Mouse (Mus musculus) midbrain, embryonic 15.5 days (tissue): ENCODE results near the gene Alpk1. TPM values are rescaled to one million over a fixed set of nuclear protein-coding genes. Genes with fewer than 3 reads are reported as not detected.
A peak's percentile ranks its signal among the peaks of the same experiment; 100 is the strongest.

Source experiments
- ATAC-seq: fragments of 200-750 bp; cut with Nextera tagmentation; replicated peaks from 2 replicates; pipeline ENCODE4 v1.8.0; 2017; ENCODE audit warnings: moderate TSS enrichment
- H3K27ac ChIP-seq: fragments of 300-500 bp; sonication (generic); 2 replicates; pipeline ENCODE4 v1.5.1; 2015; ENCODE audit warnings: mild to moderate bottlenecking, inconsistent platforms
- H3K27me3 ChIP-seq: fragments of 300-500 bp; sonication (generic); replicated peaks from 2 replicates; pipeline ENCODE4 v1.6.1; 2015; ENCODE audit warnings: inconsistent platforms
- H3K36me3 ChIP-seq: fragments of 300-500 bp; sonication (generic); replicated peaks from 2 replicates; pipeline ENCODE4 v1.6.1; 2015; ENCODE audit warnings: inconsistent platforms
- H3K4me1 ChIP-seq: fragments of 300-500 bp; sonication (generic); 2 replicates; pipeline ENCODE4 v1.6.1; 2015; ENCODE audit warnings: inconsistent platforms
- H3K4me2 ChIP-seq: fragments of 300-500 bp; sonication (generic); 2 replicates; pipeline ENCODE4 v1.6.1; 2015; ENCODE audit warnings: inconsistent platforms, mild to moderate bottlenecking, moderate library complexity
- H3K4me3 ChIP-seq: fragments of 300-500 bp; sonication (generic); 2 replicates; pipeline ENCODE4 v1.5.1; 2015; ENCODE audit warnings: mild to moderate bottlenecking, inconsistent platforms
- H3K9ac ChIP-seq: fragments of 300-500 bp; sonication (generic); 2 replicates; pipeline ENCODE4 v1.6.1; 2015; ENCODE audit warnings: mild to moderate bottlenecking, inconsistent platforms
- H3K9me3 ChIP-seq: fragments of 300-500 bp; sonication (generic); 2 replicates; pipeline ENCODE4 v1.6.1; 2016; ENCODE audit warnings: inconsistent platforms
- WGBS: fragments of 180-500 bp; shearing (Covaris S2); methylation state at CpG from one replicate; pipeline ENCODE4 v1.1.7; 2015; ENCODE audit warnings: mixed read lengths; 5-methylcytosine and 5-hydroxymethylcytosine counted together
- polyA plus RNA-seq: library from polyadenylated mRNA; unstranded; fragments of >200 nt; fragmentation: Nextera tagmentation; extraction: Ambion mirVana; gene quantifications from 2 replicates; pipeline ENCODE4 v1.2.1, GENCODE M21; 2015

Gene Alpk1
- polyA plus RNA-seq, 1 experiment from 2014 or later = 0.45 TPM

DNA sequence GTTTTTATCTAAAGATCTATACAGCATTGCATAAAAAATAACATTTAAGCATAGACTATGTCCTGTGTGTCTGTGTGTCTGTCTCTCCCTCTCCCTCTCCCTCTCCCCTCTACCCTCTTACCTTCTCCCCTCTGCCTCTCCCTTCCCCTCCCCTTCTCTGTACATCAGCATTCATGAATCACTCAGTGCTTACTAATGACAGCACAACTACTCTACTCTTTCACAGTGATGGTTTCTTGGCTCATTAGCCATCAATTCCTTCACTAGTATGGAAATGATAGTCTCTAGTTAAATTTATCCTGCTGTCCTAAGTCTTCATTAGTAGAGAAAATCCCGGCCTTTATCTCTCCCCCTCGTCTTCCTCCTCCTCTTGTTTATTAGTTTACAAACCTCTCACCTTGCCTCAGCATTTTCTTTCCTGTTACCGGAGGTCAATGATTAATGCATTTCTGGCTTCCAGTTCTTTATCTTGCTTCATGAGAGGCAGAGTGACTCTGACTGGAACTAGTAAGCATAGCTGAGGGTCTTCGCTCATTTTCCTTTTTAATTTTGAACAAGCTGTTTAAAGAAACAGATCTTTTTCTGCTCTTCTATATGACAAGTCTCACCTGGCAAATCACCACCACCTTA lies 79.0 kb downstream of the Alpk1 start:
- no peak overlapping the region for H3K4me2 ChIP-seq
- no peak overlapping the region for H3K4me3 ChIP-seq
- no peak overlapping the region for H3K27ac ChIP-seq
- WGBS = 67% methylated on average over 4 of the region's 4 CpGs
- H3K9ac ChIP-seq = no peak overlapping the region
- H3K36me3 ChIP-seq = no peaks in the 10 kb centered on the region
- no peak for ATAC-seq
- H3K9me3 ChIP-seq = no peaks in the 10 kb centered on the region
- H3K4me1 ChIP-seq = peaks cover 14% of the 10 kb centered on the region
- H3K27me3 ChIP-seq = peaks cover 10% of the 10 kb centered on the region

DNA sequence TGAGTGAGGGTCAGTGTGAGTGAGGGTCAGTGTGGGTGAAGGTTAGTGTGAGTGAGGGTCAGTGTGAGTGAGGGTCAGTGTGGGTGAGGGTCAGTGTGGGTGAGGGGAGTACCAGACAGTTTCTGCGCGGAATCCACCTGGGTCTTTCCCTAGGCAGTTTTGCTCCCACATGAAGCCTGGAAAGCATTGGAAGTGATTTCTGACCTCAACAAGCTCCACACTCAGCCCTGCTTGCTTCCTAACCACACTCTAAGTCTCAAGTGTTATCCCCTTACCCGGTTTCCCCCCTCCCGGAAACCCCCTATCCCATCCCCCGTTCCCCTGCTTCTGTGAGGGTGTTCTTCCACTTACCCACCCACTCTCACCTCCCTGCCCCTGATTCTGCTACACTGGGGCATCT lies 81.7 kb downstream of the Alpk1 start:
- H3K4me1 ChIP-seq = peaks cover 12% of the 10 kb centered on the region
- H3K9me3 ChIP-seq = no peaks in the 10 kb centered on the region
- no peak overlapping the region for H3K4me2 ChIP-seq
- 88% methylated on average over 5 of the region's 5 CpGs for WGBS
- ATAC-seq = no peak
- H3K27ac ChIP-seq = no peak overlapping the region
- peaks cover 24% of the 10 kb centered on the region for H3K27me3 ChIP-seq
- no peak overlapping the region for H3K4me3 ChIP-seq
- H3K9ac ChIP-seq = no peak overlapping the region
- no peaks in the 10 kb centered on the region for H3K36me3 ChIP-seq

DNA sequence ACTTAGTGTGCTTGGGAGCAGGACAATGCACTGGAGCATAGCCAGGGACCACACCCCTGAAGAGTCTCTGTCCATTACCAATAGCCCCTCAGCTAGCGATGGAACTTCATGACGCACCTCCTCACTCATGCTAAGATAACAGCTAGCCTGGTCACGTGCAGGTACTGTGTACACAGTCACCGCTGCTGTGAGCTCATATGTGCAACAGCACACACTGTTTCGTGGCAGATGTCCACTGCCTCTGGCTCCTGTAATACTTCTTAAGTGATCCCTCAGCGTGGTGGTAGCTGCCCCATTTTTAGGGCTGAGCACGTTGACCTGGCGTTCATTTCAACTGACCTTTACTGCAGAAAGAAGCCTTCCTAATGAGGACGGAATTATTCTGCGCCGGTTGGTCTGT lies 83.8 kb downstream of the Alpk1 start:
- Histone ChIP-seq H3K4me3 (no peak overlapping the region), H3K9ac (no peak overlapping the region), H3K4me2 (no peak overlapping the region), H3K27ac (no peak overlapping the region), H3K9me3 (no peaks in the 10 kb centered on the region), H3K36me3 (no peaks in the 10 kb centered on the region), H3K4me1 (peaks cover 12% of the 10 kb centered on the region), H3K27me3 (peaks cover 24% of the 10 kb centered on the region)
- ATAC-seq = peak; percentile 70; the same call in 1 of the 2 replicates
- WGBS = 63% methylated on average over 11 of the region's 11 CpGs

DNA sequence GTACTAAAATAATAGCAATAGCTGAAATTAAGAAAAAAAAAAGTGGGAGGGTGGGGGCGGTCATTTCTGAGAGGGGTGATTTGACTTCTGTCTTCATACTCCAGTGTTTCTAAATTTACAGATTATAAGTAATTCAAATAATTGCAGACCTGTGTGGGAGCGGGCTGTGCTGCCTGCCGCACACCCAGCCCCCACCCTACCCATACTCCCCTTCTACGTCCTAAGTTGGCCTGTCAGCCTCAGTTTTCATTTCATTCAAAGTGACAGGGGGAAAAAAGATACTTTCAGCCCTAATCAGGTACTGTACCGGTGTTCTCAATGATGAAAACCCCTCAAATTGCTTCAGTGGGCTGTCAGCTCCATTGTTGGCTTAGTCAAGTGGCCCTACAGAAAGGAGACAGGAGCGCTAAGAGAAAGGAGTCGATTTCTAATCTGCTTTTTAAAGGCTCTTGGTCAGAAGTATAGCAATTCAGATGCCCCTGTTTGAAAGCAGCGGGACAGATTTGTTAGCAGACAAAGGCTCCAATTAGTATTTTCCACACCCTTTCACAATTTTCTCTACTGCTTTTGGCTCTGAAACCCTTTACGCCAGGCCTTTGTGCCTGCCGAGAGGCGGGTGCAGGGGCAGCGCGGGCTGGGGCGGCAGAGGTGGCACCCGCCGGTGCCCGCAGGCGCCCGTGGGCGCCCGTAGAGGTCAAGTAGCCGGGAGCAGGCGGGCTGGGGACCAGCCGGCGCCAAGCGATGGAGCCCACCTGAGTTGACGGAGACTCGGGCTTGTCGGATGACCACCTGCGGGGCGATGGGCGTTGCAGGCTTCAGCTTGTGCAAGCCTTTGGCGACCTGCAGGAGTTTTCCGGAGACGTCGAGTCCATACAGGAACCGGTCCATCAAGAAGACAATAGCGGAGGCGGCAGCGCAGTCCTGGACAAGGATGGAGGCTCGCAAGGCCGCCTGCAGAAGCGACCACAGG lies 85.2 kb downstream of the Alpk1 start:
- Histone ChIP-seq H3K27me3 (peaks cover 27% of the 10 kb centered on the region), H3K4me1 (peaks cover 12% of the 10 kb centered on the region), H3K27ac (peak overlapping the region; percentile 48; the same call in 1 of the 2 replicates), H3K36me3 (no peaks in the 10 kb centered on the region), H3K4me2 (peak overlapping the region; percentile 82), H3K4me3 (peak overlapping the region; percentile 39), H3K9me3 (no peaks in the 10 kb centered on the region), H3K9ac (peak overlapping the region; percentile 51)
- 8% methylated on average over 43 of the region's 43 CpGs for WGBS
- ATAC-seq = peak; percentile 68

DNA sequence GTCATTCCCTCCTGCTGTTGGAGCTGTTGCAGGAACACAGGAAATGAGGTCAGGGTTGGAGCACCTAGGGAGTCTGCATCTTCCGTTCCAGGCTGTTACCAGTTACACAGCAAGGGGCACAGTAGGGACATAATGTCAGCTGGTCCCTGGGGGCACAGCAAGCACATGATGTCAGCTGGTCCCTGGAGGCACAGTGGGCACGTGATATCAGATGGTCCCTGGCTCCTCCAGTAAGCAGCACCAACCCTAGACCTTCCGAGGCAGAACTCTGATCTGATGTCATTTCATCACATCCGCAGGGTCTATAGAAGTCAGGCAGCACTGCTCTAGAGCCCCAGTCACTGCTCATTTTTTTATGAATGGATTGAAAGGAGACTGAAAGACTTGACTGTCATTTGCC lies 89.1 kb downstream of the Alpk1 start:
- H3K36me3 ChIP-seq = no peaks in the 10 kb centered on the region
- H3K27me3 ChIP-seq = peaks cover 18% of the 10 kb centered on the region
- H3K4me1 ChIP-seq = peaks cover 12% of the 10 kb centered on the region
- H3K4me3 ChIP-seq = no peak overlapping the region
- no peaks in the 10 kb centered on the region for H3K9me3 ChIP-seq
- no peak overlapping the region for H3K27ac ChIP-seq
- no peak overlapping the region for H3K9ac ChIP-seq
- no peak overlapping the region for H3K4me2 ChIP-seq
- 82% methylated on average over 4 of the region's 4 CpGs for WGBS
- ATAC-seq = no peak

DNA sequence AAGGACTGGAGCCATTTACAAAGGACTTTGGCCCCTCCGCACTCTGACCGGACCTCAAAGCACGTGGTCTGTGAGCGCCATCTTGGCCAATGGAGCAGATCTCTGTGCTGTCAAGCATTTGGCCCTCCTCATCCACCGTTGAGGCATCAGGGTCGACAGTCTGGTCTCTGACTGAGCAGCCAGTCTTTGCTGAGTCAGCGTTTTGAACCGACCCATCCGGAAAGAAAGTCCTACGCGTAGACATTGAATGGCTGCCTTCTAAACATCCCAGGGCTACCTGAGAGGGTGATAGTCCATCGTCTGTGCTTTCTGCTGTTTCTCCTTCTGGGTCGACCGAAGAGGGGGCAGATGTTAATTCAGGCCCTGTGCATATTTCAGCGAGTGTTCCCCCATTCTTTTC lies 100.6 kb downstream of the Alpk1 start:
- Histone ChIP-seq H3K9ac (no peak overlapping the region), H3K9me3 (no peaks in the 10 kb centered on the region), H3K4me1 (no peaks in the 10 kb centered on the region), H3K27ac (no peak overlapping the region), H3K4me2 (no peak overlapping the region), H3K4me3 (no peak overlapping the region), H3K27me3 (0 out of 2 replicates have a peak, but pooled peaks cover 4% of the 10 kb centered on the region), H3K36me3 (no peaks in the 10 kb centered on the region)
- ATAC-seq = no peak
- 92% methylated on average over 15 of the region's 15 CpGs for WGBS

DNA sequence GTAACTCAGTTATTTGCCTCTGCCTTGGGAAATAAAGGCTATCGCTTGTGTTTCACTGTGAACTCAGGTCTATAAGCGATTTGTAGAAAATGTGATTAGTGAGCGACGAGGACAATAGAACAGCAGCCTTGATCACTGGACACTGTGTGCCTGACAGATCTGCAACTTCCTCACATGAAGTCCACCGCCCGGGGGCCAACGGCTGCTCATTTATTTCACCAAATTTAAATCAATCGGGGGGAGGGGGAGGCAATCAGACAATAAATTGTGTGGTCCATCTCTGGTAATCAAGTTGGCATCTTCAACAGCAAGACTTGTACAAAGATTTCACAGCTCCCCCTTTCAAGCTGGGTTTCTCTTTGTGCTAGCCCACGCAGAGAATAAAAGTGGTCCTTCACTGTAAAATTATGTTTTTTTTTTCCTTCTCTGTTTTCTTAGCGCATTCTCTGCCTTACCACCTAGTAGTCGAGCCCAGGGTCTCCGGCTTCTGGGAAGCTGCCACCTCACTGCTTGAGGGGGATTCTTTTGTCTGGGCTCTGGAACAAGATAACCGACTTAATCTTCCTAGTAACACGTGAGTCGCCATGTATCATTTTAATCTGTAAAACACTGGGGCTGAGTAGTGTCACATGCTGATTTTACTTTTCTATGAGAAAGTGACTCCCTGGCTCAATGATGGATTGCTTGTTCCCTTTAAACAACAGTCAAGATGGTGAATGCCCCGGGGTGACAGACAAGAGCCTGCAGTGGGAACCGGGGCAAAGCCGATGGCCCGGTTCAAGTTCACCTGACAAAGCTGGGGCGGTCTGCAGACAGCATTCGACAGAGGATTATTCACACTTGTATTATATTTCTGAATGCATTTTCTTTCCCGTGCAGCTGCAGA lies 118.4 kb downstream of the Alpk1 start:
- ATAC-seq = peak; percentile 83
- peak overlapping the region; percentile 37 for H3K4me2 ChIP-seq
- WGBS = 22% methylated on average over 22 of the region's 22 CpGs
- peaks cover 28% of the 10 kb centered on the region for H3K27me3 ChIP-seq
- H3K4me1 ChIP-seq = peaks cover 11% of the 10 kb centered on the region; the same call in 1 of the 2 replicates
- H3K9ac ChIP-seq = no peak overlapping the region
- H3K27ac ChIP-seq = 0 out of 2 replicates have a peak overlapping the region, but pooled peaks have one; percentile 8
- peak overlapping the region; percentile 3; the same call in 1 of the 2 replicates for H3K4me3 ChIP-seq
- H3K36me3 ChIP-seq = no peaks in the 10 kb centered on the region
- no peaks in the 10 kb centered on the region for H3K9me3 ChIP-seq

DNA sequence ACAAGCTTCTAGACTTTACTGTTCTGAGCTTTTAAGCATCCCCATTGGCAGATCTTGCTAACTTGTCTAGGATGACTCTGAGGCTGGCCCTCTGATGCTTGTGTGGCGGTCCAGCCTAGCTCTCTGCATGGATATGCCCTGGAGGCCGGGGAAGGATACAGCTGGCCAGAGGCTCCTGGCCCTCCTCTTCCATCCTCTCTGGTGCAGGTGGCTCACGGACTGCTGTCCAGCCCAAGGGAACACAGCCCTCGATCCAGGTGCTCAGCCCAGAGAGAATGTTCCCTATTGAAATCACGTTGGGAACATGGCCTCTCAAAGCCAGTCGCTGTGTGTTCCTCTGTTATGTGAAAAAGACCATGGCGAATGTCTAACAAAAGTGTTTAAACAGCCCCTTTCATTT lies 119.6 kb downstream of the Alpk1 start:
- no peak for ATAC-seq
- Histone ChIP-seq H3K27ac (no peak overlapping the region), H3K4me2 (no peak overlapping the region), H3K4me3 (no peak overlapping the region), H3K27me3 (peaks cover 32% of the 10 kb centered on the region), H3K4me1 (peaks cover 11% of the 10 kb centered on the region; the same call in 1 of the 2 replicates), H3K9ac (no peak overlapping the region), H3K36me3 (no peaks in the 10 kb centered on the region), H3K9me3 (no peaks in the 10 kb centered on the region)
- 46% methylated on average over 7 of the region's 7 CpGs for WGBS

DNA sequence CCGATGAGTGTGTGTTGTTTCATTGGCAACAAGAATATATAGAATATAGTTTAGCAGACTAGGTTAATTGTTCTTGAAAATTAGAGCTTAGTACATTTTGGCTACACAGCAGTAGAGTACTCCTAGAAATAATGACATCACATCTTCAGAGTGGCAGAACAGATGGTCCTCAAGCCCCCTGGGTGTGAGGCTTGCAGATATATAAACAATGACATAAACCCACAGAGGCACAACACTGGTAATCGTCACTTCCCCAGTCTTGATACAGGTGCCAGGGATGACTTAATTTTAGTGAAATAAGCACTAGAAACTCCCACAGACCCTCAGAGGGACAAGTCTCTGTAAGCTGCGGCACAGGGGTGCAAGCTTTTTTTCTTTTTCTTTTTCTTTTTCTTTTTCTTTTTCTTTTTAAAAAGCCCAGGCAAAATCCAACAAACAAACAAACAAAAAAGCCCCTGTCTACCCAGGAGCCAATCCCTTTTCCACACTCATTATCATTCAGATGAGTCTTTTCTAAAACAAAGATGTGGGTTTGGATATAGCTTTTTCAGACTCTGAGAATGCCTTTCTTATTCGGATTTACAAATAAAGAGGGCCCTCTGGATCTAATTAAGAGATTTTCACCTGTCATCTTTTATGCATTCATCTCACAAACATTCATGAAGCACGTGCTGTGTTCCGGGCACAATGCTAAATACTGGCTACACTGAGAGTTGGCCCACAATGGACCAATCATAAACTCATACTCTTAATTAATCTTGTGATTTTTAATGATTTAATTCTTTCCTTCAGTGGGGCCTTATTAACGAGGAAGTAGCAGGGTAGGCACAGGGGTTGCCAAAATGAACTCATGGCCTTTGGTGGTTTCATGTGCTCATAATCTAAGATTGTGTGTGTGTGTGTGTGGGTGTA lies 128.3 kb downstream of the Alpk1 start:
- Histone ChIP-seq H3K4me1 (no peaks in the 10 kb centered on the region), H3K4me2 (no peak overlapping the region), H3K27ac (no peak overlapping the region), H3K27me3 (peaks cover 37% of the 10 kb centered on the region), H3K9me3 (no peaks in the 10 kb centered on the region), H3K9ac (no peak overlapping the region), H3K36me3 (no peaks in the 10 kb centered on the region), H3K4me3 (no peak overlapping the region)
- WGBS = 30% methylated on average over 7 of the region's 7 CpGs
- ATAC-seq = peak; percentile 72; the same call in 1 of the 2 replicates

DNA sequence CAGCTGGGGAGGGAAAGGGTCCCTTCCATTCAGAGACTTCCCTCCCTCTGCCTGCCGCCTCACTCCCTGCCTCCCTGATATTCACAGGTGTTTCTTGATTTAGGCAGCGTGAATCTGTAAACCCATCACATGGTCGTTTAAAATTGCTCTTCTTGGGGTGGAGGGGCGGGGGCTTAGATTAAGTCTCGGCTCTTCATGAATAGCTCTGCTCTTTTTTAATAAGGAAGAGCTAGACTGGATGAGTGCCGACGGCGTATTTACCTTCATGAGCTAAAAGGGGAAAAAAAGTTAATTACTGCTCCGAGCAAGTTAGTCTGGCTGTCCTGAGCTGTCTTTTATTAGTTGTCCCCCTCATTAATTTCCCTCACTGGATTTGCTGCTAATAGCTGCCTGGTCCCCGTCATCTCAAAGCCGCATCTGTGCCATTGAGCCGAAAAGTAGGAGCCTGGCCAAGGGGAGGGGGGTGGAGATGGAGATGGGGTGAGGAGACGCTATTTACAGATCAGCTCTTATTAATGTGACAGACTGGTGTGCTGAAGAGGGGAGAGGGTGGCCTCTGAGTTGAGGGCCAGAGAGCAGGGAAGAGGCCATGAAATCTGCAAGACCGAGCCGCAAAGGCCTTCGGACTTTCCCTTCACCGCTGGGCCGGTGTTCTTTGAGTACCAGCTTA lies 134.0 kb downstream of the Alpk1 start:
- Histone ChIP-seq H3K4me1 (peaks cover 13% of the 10 kb centered on the region), H3K4me3 (no peak overlapping the region), H3K27me3 (peaks cover 60% of the 10 kb centered on the region), H3K9me3 (no peaks in the 10 kb centered on the region), H3K27ac (no peak overlapping the region), H3K9ac (no peak overlapping the region), H3K4me2 (no peak overlapping the region), H3K36me3 (no peaks in the 10 kb centered on the region)
- WGBS = 31% methylated on average over 18 of the region's 18 CpGs
- ATAC-seq = peak; percentile 66

DNA sequence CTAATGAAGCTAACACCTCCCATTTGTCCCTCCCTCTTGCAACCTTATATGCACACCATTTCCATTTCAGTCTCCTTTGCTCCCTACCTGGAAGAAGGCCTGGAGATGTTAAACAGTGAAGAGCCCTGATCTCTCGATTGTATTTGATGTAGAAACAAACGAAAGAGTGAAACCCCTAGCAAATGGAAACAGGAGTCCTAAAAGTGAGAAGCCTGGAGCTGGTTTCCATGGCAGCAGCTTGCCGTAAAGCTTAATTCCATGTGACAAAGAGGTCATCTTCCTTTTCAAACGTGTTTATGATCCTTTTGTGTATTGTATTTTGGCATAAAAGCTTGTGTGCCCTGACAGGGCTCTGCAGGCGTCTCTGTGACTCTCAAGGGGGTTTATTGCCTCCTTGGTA lies 138.1 kb downstream of the Alpk1 start:
- no peak for ATAC-seq
- H3K27me3 ChIP-seq = peaks cover 61% of the 10 kb centered on the region
- WGBS = 1% methylated on average over 5 of the region's 5 CpGs

More for the DNA sequence above, 138.1 kb downstream of the Alpk1 start:
- H3K36me3 ChIP-seq = no peaks in the 10 kb centered on the region
- H3K27ac ChIP-seq = no peak overlapping the region
- no peak overlapping the region for H3K4me3 ChIP-seq
- H3K4me2 ChIP-seq = peak overlapping the region; percentile 16; the same call in 1 of the 2 replicates
- H3K9ac ChIP-seq = no peak overlapping the region
- H3K9me3 ChIP-seq = no peaks in the 10 kb centered on the region
- peaks cover 33% of the 10 kb centered on the region for H3K4me1 ChIP-seq
